Mouse (Mus musculus): ENCODE results near the gene Vps45.

- TF ChIP-seq CTCF (IDR thresholded peaks at IDR 0.05; ENCODE audit: low read depth) (no peak), EP300 (IDR thresholded peaks at IDR 0.05; ENCODE audit: low read depth) (no peak)
Observed at GRCm38 (mm10) chr3:96084146-96084755, 26.0 kb upstream of the Vps45 start.
